Mouse (Mus musculus): Measurements from ENCODE around the gene Opa1. TPM values are rescaled to one million over a fixed set of nuclear protein-coding genes. Genes with fewer than 3 reads are reported as not detected.
A peak's percentile ranks its signal among the peaks of the same experiment; 100 is the strongest.

Gene Opa1
- total RNA-seq, 2 experiments from 2014 or later, result 110 to 114 TPM

GRCm38 (mm10) chr16:29642376-29642775 lies 63.2 kb downstream of the Opa1 start:
- intact Hi-C loops (cut with DNase I), result no loop called here
- no peak for DNase-seq (ENCODE audit: low spot score in 2 of 2)

- intact Hi-C loops (cut with DNase I), result no loop called here
- DNase-seq (ENCODE audit: low spot score in 2 of 2), result no peak
Observed at GRCm38 (mm10) chr16:29644871-29645270, 65.7 kb downstream of the Opa1 start.

GRCm38 (mm10) chr16:29646202-29646601 lies 67.1 kb downstream of the Opa1 start:
- intact Hi-C loops (cut with DNase I), result no loop called here
- no peak for DNase-seq (ENCODE audit: low spot score in 2 of 2)

- intact Hi-C loops (cut with DNase I), result loop anchor here (10.0 kb wide), 1 partner anchor 408 kb away; the partner anchor contains the start of gene Hes1
- no peak for DNase-seq (ENCODE audit: low spot score in 2 of 2)
Observed at GRCm38 (mm10) chr16:29656187-29656825, 77.2 kb downstream of the Opa1 start.

GRCm38 (mm10) chr16:29656901-29657300 lies 77.8 kb downstream of the Opa1 start:
- intact Hi-C loops (cut with DNase I), result loop anchor here (10.0 kb wide), 1 partner anchor 408 kb away; the partner anchor contains the start of gene Hes1
- DNase-seq (ENCODE audit: low spot score in 2 of 2), result peak; percentile 23 to 51

GRCm38 (mm10) chr16:29657650-29658548 lies 78.8 kb downstream of the Opa1 start:
- DNase-seq (ENCODE audit: low spot score in 2 of 2), result peak; percentile 43 to 46
- intact Hi-C loops (cut with DNase I), result loop anchor here (10.0 kb wide), 1 partner anchor 407 kb away; the partner anchor contains the start of gene Hes1

GRCm38 (mm10) chr16:29659101-29659810 lies 80.1 kb downstream of the Opa1 start:
- no peak for DNase-seq (ENCODE audit: low spot score in 2 of 2)
- intact Hi-C loops (cut with DNase I), result loop anchor here (10.0 kb wide), 1 partner anchor 406 kb away; the partner anchor contains the start of gene Hes1

GRCm38 (mm10) chr16:29663042-29663758 lies 84.1 kb downstream of the Opa1 start:
- intact Hi-C loops (cut with DNase I), result no loop called here

GRCm38 (mm10) chr16:29664392-29664791 lies 85.3 kb downstream of the Opa1 start:
- no peak for DNase-seq (ENCODE audit: low spot score in 2 of 2)

More at GRCm38 (mm10) chr16:29663042-29663758, 84.1 kb downstream of the Opa1 start:
- no peak for DNase-seq (ENCODE audit: low spot score in 2 of 2)

GRCm38 (mm10) chr16:29666991-29667701 lies 88.0 kb downstream of the Opa1 start:
- no peak for DNase-seq (ENCODE audit: low spot score in 2 of 2)
- intact Hi-C loops (cut with DNase I), result no loop called here

More at GRCm38 (mm10) chr16:29664392-29664791, 85.3 kb downstream of the Opa1 start:
- intact Hi-C loops (cut with DNase I), result no loop called here

- DNase-seq (ENCODE audit: low spot score in 2 of 2), result no peak
- intact Hi-C loops (cut with DNase I), result no loop called here
Observed at GRCm38 (mm10) chr16:29667702-29668061, 88.5 kb downstream of the Opa1 start.

- intact Hi-C loops (cut with DNase I), result no loop called here
- DNase-seq (ENCODE audit: low spot score in 2 of 2), result no peak
Observed at GRCm38 (mm10) chr16:29668451-29668850, 89.3 kb downstream of the Opa1 start.

- DNase-seq (ENCODE audit: low spot score in 2 of 2), result no peak
- intact Hi-C loops (cut with DNase I), result no loop called here
Observed at GRCm38 (mm10) chr16:29670806-29671205, 91.7 kb downstream of the Opa1 start.

- intact Hi-C loops (cut with DNase I), result no loop called here
- no peak for DNase-seq (ENCODE audit: low spot score in 2 of 2)
Observed at GRCm38 (mm10) chr16:29673230-29673629, 94.1 kb downstream of the Opa1 start.

- intact Hi-C loops (cut with DNase I), result no loop called here
- no peak for DNase-seq (ENCODE audit: low spot score in 2 of 2)
Observed at GRCm38 (mm10) chr16:29679607-29680006, 100.5 kb downstream of the Opa1 start.

- intact Hi-C loops (cut with DNase I), result no loop called here
- DNase-seq (ENCODE audit: low spot score in 2 of 2), result no peak
Observed at GRCm38 (mm10) chr16:29680548-29681175, 101.5 kb downstream of the Opa1 start.

GRCm38 (mm10) chr16:29682555-29683431 lies 103.7 kb downstream of the Opa1 start:
- no peak for DNase-seq (ENCODE audit: low spot score in 2 of 2)
- intact Hi-C loops (cut with DNase I), result no loop called here
